Mouse (Mus musculus): ENCODE measurements around the gene Olfr819. TPM values are rescaled to one million over a fixed set of nuclear protein-coding genes. Genes with fewer than 3 reads are reported as not detected.
"Not testable (repeated sequence)": the region's sequence is repeated elsewhere in the genome, so short reads cannot be mapped to it uniquely, and the experiment has no call there.

Gene Olfr819
- not detected in 2 replicates for total RNA-seq (2017)

DNA sequence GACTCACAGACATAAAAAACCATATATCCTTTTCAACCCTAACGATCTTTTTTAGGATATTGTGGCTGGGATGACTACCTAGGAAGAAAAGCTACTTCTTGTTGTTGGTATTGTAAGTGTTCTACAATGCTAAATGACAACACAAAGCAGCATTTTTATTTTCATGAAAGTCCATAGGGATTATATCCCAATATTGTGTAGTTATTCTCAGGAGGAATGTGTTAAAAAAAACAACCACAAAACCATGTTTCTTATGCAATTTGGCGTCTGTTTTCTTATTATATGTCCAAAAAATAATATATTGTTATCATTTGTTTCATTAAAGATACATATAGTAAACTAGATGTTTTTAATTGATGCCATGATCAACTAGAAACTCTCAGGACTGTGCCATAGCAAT lies at the start of gene Olfr819:
Gene Olfr819, minus strand, starts transcription at position 101 of the 400 bp plus-strand sequence.
- not testable (repeated sequence) for ATAC-seq (replicated peaks; ENCODE audit: low read depth, poor library complexity, severe bottlenecking)

DNA sequence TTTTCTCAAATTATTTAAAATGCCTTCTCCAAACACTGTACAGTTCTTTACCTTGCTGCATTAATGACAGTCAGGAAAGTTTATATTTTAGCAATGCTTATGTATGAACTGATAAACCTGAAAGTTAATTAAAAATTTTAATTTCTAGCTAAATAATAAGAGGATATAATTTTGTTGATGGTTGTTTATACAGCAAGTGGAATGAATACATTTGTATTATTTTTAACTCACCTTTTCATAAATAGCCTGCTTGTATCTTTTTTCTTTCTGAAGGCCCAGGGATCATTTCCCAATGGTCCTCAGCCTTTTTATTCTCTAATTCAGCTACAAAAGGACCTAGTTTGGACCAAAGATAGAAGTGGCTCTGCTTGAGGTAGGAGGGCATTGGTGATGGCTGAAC lies 45.3 kb upstream of the Olfr819 start, which contains the start of gene Olfr820:
Gene Olfr820, plus strand, starts transcription at position 301 of the 400 bp plus-strand sequence.
- ATAC-seq (replicated peaks; ENCODE audit: low read depth, poor library complexity, severe bottlenecking): no peak

DNA sequence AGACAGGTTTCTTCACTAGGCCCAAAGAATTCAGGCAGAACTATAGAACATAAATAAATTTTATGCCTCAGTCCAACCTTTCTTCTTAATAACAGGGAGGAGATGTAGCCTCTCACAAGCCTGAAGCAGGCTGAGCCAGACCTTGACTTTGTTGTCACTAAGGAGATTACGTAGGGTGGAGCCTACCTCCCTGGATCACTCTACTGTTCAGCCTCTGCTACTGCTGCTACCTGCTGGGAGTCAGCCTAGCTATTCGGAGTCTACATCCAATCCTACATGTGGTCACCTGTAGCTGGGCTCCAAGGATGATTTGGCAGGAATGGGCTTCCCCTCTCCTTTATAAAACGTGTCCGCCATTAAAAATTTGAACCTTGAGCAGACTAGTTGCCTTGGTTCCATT lies 38.3 kb upstream of the Olfr819 start:
- not testable (repeated sequence) for ATAC-seq (replicated peaks; ENCODE audit: low read depth, poor library complexity, severe bottlenecking)

DNA sequence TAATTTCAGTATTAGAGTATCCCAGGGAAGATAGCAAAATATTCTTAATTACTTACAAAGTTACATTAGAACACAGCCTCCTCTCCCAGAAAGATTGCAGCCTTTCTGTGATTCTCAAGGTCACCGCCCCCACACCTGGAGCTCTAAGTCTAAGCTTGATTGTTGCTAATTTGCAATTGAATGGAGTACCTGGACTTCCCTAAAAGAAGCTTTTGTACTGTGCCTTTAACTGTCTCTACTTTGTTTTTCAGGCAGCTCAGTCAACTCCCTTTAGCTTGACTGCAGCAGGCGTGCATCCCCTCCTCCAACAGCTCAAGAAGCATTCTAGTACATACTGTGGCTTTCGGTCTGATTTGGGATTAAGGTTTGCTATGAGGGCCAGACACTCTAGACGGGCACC lies 37.0 kb upstream of the Olfr819 start:
- ATAC-seq (replicated peaks; ENCODE audit: low read depth, poor library complexity, severe bottlenecking): not testable (repeated sequence)

DNA sequence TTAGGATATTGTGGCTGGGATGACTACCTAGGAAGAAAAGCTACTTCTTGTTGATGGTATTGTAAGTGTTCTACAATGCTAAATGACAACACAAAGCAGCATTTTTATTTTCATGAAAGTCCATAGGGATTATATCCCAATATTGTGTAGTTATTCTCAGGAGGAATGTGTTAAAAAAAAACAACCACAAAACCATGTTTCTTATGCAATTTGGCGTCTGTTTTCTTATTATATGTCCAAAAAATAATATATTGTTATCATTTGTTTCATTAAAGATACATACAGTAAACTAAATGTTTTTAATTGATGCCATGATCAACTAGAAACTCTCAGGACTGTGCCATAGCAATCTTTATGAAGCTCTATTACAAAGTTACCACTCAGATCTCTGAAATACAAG lies 17.9 kb upstream of the Olfr819 start, which contains the start of gene Gm10310:
Gene Gm10310, minus strand, starts transcription at position 101 of the 400 bp plus-strand sequence.
- ATAC-seq (replicated peaks; ENCODE audit: low read depth, poor library complexity, severe bottlenecking): not testable (repeated sequence)

DNA sequence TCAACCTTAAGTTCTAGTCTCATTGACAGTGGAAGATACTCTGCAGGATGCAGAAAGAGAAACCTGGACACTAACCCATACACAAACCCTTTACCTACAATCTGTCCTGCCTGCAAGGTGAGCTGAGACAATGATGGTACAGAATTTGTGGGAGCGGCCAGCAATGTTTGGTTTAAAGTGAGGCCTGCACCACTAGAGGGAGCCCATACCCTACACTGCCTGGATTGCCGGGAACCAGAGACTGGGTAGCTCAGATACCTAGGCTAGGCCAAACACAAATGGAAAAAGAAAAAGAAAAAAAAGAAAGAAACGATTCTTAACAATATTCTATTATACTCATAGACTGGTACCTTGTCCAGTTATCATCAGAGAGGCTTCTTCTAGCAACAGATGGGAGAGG lies 14.8 kb upstream of the Olfr819 start:
- peak; percentile 84 for ATAC-seq (replicated peaks; ENCODE audit: low read depth, poor library complexity, severe bottlenecking)

DNA sequence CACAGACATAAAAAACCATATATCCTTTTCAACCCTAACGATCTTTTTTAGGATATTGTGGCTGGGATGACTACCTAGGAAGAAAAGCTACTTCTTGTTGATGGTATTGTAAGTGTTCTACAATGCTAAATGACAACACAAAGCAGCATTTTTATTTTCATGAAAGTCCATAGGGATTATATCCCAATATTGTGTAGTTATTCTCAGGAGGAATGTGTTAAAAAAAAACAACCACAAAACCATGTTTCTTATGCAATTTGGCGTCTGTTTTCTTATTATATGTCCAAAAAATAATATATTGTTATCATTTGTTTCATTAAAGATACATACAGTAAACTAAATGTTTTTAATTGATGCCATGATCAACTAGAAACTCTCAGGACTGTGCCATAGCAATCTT lies 9.0 kb upstream of the Olfr819 start, which contains the start of gene Olfr247:
Gene Olfr247, minus strand, starts transcription at position 101 of the 400 bp plus-strand sequence.
- ATAC-seq (replicated peaks; ENCODE audit: low read depth, poor library complexity, severe bottlenecking): not testable (repeated sequence)

DNA sequence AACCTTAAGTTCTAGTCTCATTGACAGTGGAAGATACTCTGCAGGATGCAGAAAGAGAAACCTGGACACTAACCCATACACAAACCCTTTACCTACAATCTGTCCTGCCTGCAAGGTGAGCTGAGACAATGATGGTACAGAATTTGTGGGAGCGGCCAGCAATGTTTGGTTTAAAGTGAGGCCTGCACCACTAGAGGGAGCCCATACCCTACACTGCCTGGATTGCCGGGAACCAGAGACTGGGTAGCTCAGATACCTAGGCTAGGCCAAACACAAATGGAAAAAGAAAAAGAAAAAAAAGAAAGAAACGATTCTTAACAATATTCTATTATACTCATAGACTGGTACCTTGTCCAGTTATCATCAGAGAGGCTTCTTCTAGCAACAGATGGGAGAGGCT lies 5.9 kb upstream of the Olfr819 start:
- ATAC-seq (replicated peaks; ENCODE audit: low read depth, poor library complexity, severe bottlenecking): peak; percentile 86

DNA sequence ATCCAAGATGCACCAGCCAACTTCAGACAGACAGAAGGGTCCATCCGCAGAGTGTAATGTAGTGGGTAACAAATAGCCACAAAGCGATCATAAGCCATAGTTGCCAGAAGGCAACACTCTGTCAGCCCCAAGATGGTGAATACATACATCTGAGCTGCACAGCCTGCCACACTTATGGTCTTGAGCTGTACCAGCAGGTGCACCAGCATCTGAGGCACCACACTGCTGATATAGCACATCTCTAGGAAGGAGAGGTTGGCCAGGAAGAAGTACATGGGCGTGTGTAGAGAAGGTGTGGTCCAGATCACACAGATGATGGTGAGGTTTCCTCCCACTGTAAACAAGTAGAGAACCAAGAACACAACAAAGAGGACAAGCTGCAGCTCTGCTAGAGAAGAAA lies 834 bp downstream of the Olfr819 start:
- not testable (repeated sequence) for ATAC-seq (replicated peaks; ENCODE audit: low read depth, poor library complexity, severe bottlenecking)

DNA sequence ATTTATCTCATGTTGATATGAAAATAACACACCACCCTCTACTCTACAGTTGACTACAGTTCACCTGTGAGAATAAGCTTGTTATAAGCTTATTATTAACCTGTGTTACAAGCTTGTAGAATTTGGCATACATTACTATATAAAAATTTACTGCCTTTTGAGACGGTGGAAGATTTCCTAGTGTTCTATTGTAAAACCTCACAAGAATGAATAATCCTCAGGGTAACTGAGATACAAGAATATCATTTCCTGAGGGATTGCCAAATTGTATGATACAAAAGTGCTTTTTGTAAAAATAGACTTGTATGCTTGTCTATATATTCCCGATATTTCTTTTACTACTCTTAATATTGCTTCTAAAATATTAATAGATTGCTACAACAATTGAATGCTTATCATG lies 18.1 kb downstream of the Olfr819 start, which contains the start of gene Olfr818:
Gene Olfr818, minus strand, starts transcription at position 101 of the 400 bp plus-strand sequence.
- no peak for ATAC-seq (replicated peaks; ENCODE audit: low read depth, poor library complexity, severe bottlenecking)

DNA sequence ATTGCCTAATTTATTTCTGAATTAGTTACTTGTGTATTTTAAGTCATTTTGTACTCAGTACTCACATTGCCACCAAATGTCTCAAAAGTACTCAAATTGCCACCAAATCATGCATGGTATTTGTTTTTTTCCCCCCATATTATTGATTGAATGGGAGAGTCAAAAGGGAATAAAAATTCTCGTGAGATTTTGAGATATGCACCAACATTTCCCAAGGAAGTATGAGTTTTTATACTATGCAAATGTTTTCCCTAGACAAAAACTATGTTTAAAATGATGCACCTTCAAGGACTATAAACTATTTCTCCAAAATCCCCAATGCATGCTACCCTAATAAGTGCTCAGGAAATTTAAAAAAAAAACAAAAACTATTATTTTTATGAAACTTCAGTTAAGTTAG lies 51.6 kb downstream of the Olfr819 start, which contains the start of gene Olfr816:
Gene Olfr816, minus strand, starts transcription at position 101 of the 400 bp plus-strand sequence.
- ATAC-seq (replicated peaks; ENCODE audit: low read depth, poor library complexity, severe bottlenecking): no peak

Other genes starting within 250 kb of the Olfr819 start
- not detected in 2 replicates for gene Olfr805, start 237.9 kb downstream of the Olfr819 start, total RNA-seq (2017)
- not detected in 2 replicates for gene Olfr806, start 225.3 kb downstream of the Olfr819 start, total RNA-seq (2017)
- not detected in 2 replicates for gene Olfr807, start 209.5 kb downstream of the Olfr819 start, total RNA-seq (2017)
- not detected in 2 replicates for gene Olfr808, start 201.8 kb downstream of the Olfr819 start, total RNA-seq (2017)
- gene Olfr809, start 192.6 kb downstream of the Olfr819 start, total RNA-seq (2017): not detected in 2 replicates
- not detected in 2 replicates for gene Olfr810, start 172.3 kb downstream of the Olfr819 start, total RNA-seq (2017)
- gene Olfr811, start 162.9 kb downstream of the Olfr819 start, total RNA-seq (2017): not detected in 2 replicates
- not detected in 2 replicates for gene Olfr812, start 121.2 kb downstream of the Olfr819 start, total RNA-seq (2017)
- not detected in 2 replicates for gene Olfr813, start 111.9 kb downstream of the Olfr819 start, total RNA-seq (2017)
- gene Olfr814, start 87.4 kb downstream of the Olfr819 start, total RNA-seq (2017): not detected in 2 replicates
- not detected in 2 replicates for gene Olfr815, start 61.4 kb downstream of the Olfr819 start, total RNA-seq (2017)
- not detected in 2 replicates for gene Olfr816, start 51.7 kb downstream of the Olfr819 start, total RNA-seq (2017)
- gene Olfr818, start 18.2 kb downstream of the Olfr819 start, total RNA-seq (2017): not detected in 2 replicates
- not detected in 2 replicates for gene Olfr247, start 8.9 kb upstream of the Olfr819 start, total RNA-seq (2017)
- not detected in 2 replicates for gene Gm10310, start 17.8 kb upstream of the Olfr819 start, total RNA-seq (2017)
- gene Olfr820, start 45.4 kb upstream of the Olfr819 start, total RNA-seq (2017): not detected in 2 replicates
- not detected in 2 replicates for gene Olfr821, start 63.1 kb upstream of the Olfr819 start, total RNA-seq (2017)
- not detected in 2 replicates for gene Olfr822, start 103.9 kb upstream of the Olfr819 start, total RNA-seq (2017)
- gene Olfr823, start 148.1 kb upstream of the Olfr819 start, total RNA-seq (2017): not detected in 2 replicates
- not detected in 2 replicates for gene Olfr824, start 162.7 kb upstream of the Olfr819 start, total RNA-seq (2017)
- gene Olfr825, start 199.5 kb upstream of the Olfr819 start, total RNA-seq (2017): not detected in 2 replicates
- not detected in 2 replicates for gene Olfr826, start 216.9 kb upstream of the Olfr819 start, total RNA-seq (2017)
- not detected in 2 replicates for gene Olfr827, start 247.1 kb upstream of the Olfr819 start, total RNA-seq (2017)

Measured in common myeloid progenitor, adult 5-6 weeks (primary cell).